Mouse (Mus musculus) liver, adult 2 months (tissue): ENCODE results near the gene Arhgap30.

Experiments used
- CTCF ChIP-seq: fragments of 200-500 bp; IDR thresholded peaks from 2 replicates; pipeline ENCODE4 v1.5.1; 2011; ENCODE audit warnings: low read depth, low read length, control low read depth
- POLR2A ChIP-seq: fragments of 200-500 bp; IDR thresholded peaks from 2 replicates; pipeline ENCODE4 v1.6.1; 2011; ENCODE audit warnings: low read length, control low read depth; ENCODE audit not compliant: insufficient read depth; ENCODE audit errors: extremely low read depth

DNA sequence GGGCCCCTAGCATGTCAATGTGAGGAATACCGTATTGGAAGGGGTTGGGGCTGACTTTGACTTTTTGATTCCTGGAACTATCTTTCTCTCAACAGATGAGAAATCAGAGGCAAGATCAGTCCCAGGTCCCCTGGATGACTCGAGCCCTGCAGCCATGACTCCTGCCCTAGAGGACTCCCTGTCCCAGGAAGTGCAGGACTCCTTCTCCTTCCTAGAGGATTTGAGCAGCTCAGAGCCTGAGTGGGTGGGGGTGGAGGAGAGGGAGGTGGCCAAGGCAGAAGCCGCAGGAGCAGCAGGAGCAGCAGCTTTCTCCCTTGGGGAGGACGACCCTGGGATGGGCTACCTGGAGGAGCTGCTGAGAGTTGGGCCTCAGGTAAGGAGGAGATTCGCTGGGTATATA, 18.5 kb downstream of the Arhgap30 start:
- TF ChIP-seq CTCF: no peak
- no peak for TF ChIP-seq POLR2A
